Mouse (Mus musculus) myocyte (in vitro differentiated cells): ENCODE measurements around the gene Bfsp2. TPM values are rescaled to one million over a fixed set of nuclear protein-coding genes. Genes with fewer than 3 reads are reported as not detected.

Experiments
- H3K27me3 ChIP-seq: one replicate; pipeline ENCODE4 v1.6.1; 2011; ENCODE audit not compliant: control insufficient read depth, insufficient read depth, insufficient read length
- H3K36me3 ChIP-seq: one replicate; pipeline ENCODE4 v1.6.1; 2011; ENCODE audit not compliant: control insufficient read depth, insufficient read depth
- H3K4me2 ChIP-seq: one replicate; pipeline ENCODE4 v1.6.1; 2011; ENCODE audit warnings: low read depth, control low read depth
- H3K4me3 ChIP-seq: one replicate; pipeline ENCODE4 v1.5.1; 2011; ENCODE audit warnings: mild to moderate bottlenecking, control low read depth, moderate library complexity
- H3K79me2 ChIP-seq: one replicate; pipeline ENCODE4 v1.6.1; 2011; ENCODE audit not compliant: control insufficient read depth, insufficient read depth
- H3ac ChIP-seq: one replicate; pipeline ENCODE4 v1.6.1; 2011; ENCODE audit not compliant: control insufficient read depth, insufficient read length
- CEBPB ChIP-seq: IDR thresholded peaks from 2 replicates; pipeline ENCODE4 v1.6.1; 2011; ENCODE audit warnings: mild to moderate bottlenecking, moderate library complexity; ENCODE audit not compliant: poor library complexity, insufficient read depth, severe bottlenecking
- E2F4 ChIP-seq: IDR thresholded peaks from one replicate; pipeline ENCODE4 v1.6.1; 2011; ENCODE audit warnings: mild to moderate bottlenecking, control low read depth, moderate library complexity; ENCODE audit not compliant: insufficient read depth
- MAX ChIP-seq: IDR thresholded peaks from one replicate; pipeline ENCODE4 v1.6.1; 2011; ENCODE audit warnings: low read depth, mild to moderate bottlenecking, control low read depth
- MYOD1 ChIP-seq, 3 experiments: IDR thresholded peaks; one replicate each; pipeline ENCODE4 v1.6.1; 2011; ENCODE audit warnings: control low read depth in 2 of 3, low read depth in 2 of 3, mild to moderate bottlenecking in 2 of 3, moderate library complexity in 1 of 3; ENCODE audit not compliant: insufficient read length in 2 of 3, control insufficient read depth in 1 of 3
- MYOG ChIP-seq, 3 experiments: IDR thresholded peaks; one replicate each; pipeline ENCODE4 v1.6.1; 2011; ENCODE audit warnings: control low read depth in 2 of 3, low read depth in 2 of 3, mild to moderate bottlenecking in 2 of 3; ENCODE audit not compliant: insufficient read length in 2 of 3, control insufficient read depth in 1 of 3, insufficient read depth in 1 of 3
- POLR2A ChIP-seq: IDR thresholded peaks from one replicate; pipeline ENCODE4 v1.6.1; 2011; ENCODE audit warnings: low read depth, mild to moderate bottlenecking, control low read depth, moderate library complexity; ENCODE audit not compliant: insufficient read length
- POLR2AphosphoS2 ChIP-seq: IDR thresholded peaks from one replicate; pipeline ENCODE4 v1.6.1; 2011; ENCODE audit warnings: low read depth, control low read depth; ENCODE audit not compliant: insufficient read length
- REST ChIP-seq: IDR thresholded peaks from one replicate; pipeline ENCODE4 v1.6.1; 2011; ENCODE audit warnings: mild to moderate bottlenecking, control low read depth, moderate library complexity; ENCODE audit not compliant: insufficient read depth, insufficient read length
- SRF ChIP-seq: IDR thresholded peaks from one replicate; pipeline ENCODE4 v1.6.1; 2011; ENCODE audit warnings: low read depth; ENCODE audit not compliant: control insufficient read depth, insufficient read length
- TCF12 ChIP-seq: IDR thresholded peaks from one replicate; pipeline ENCODE4 v1.6.1; 2011; ENCODE audit warnings: mild to moderate bottlenecking, control low read depth; ENCODE audit not compliant: poor library complexity, insufficient read depth, severe bottlenecking
- TCF3 ChIP-seq: IDR thresholded peaks from one replicate; pipeline ENCODE4 v1.6.1; 2011; ENCODE audit warnings: low read depth, control low read depth; ENCODE audit not compliant: insufficient read length
- USF1 ChIP-seq: IDR thresholded peaks from one replicate; pipeline ENCODE4 v1.6.1; 2011; ENCODE audit warnings: low read depth, mild to moderate bottlenecking, control low read depth, moderate library complexity
- polyA plus RNA-seq: library from polyadenylated mRNA; unstranded; fragments of >200 nt; fragmentation: generic; extraction: Trizol; gene quantifications from one replicate; pipeline ENCODE4 v1.2.1, GENCODE M21; 2012; ENCODE audit warnings: missing spikeins

Gene Bfsp2
- polyA plus RNA-seq, 1 experiment, result 0.25 TPM

- Histone ChIP-seq H3K36me3 (no peaks in the 10 kb centered on the region), H3K4me3 (no peak overlapping the region), H3K27me3 (no peaks in the 10 kb centered on the region), H3K4me2 (no peak overlapping the region), H3ac (no peak overlapping the region), H3K79me2 (no peaks in the 10 kb centered on the region)
- no peak for TF ChIP-seq POLR2AphosphoS2
- TF ChIP-seq MYOD1 (IDR thresholded peaks at IDR 0.05; ENCODE audit: control insufficient read depth in 1 of 3, insufficient read length in 2 of 3, low read depth in 2 of 3), result no peak
These were observed 55.4 kb downstream of the Bfsp2 start for GRCm38 (mm10) chr9:103424869-103425268.

GRCm38 (mm10) chr9:103423951-103424350 is 56.3 kb downstream of the Bfsp2 start:
- no peak for TF ChIP-seq USF1
- TF ChIP-seq E2F4, result no peak
- no peak for TF ChIP-seq TCF12
- TF ChIP-seq POLR2AphosphoS2, result no peak
- no peak for TF ChIP-seq MYOD1 (IDR thresholded peaks at IDR 0.05; ENCODE audit: control insufficient read depth in 1 of 3, insufficient read length in 2 of 3, low read depth in 2 of 3)
- no peak for TF ChIP-seq TCF3
- TF ChIP-seq SRF, result no peak
- no peak for TF ChIP-seq MAX
- TF ChIP-seq CEBPB, result no peak
- TF ChIP-seq POLR2A, result no peak
- TF ChIP-seq REST, result no peak
- TF ChIP-seq MYOG (IDR thresholded peaks at IDR 0.05; ENCODE audit: control insufficient read depth in 1 of 3, insufficient read depth in 1 of 3, insufficient read length in 2 of 3, low read depth in 2 of 3), result no peak

GRCm38 (mm10) chr9:103423384-103423783 is 56.8 kb downstream of the Bfsp2 start:
- no peaks in the 10 kb centered on the region for H3K36me3 ChIP-seq
- no peak overlapping the region for H3ac ChIP-seq
- no peaks in the 10 kb centered on the region for H3K27me3 ChIP-seq
- no peak overlapping the region for H3K4me3 ChIP-seq
- no peaks in the 10 kb centered on the region for H3K79me2 ChIP-seq
- no peak overlapping the region for H3K4me2 ChIP-seq
- TF ChIP-seq MAX, result no peak
- TF ChIP-seq MYOD1 (IDR thresholded peaks at IDR 0.05; ENCODE audit: control insufficient read depth in 1 of 3, insufficient read length in 2 of 3, low read depth in 2 of 3), result no peak
- no peak for TF ChIP-seq USF1
- TF ChIP-seq POLR2A, result no peak
- TF ChIP-seq MYOG (IDR thresholded peaks at IDR 0.05; ENCODE audit: control insufficient read depth in 1 of 3, insufficient read depth in 1 of 3, insufficient read length in 2 of 3, low read depth in 2 of 3), result no peak
- TF ChIP-seq SRF, result no peak
- TF ChIP-seq POLR2AphosphoS2, result no peak
- TF ChIP-seq E2F4, result no peak
- no peak for TF ChIP-seq TCF3

More at GRCm38 (mm10) chr9:103423951-103424350, 56.3 kb downstream of the Bfsp2 start:
- no peaks in the 10 kb centered on the region for H3K27me3 ChIP-seq
- H3K4me2 ChIP-seq, result no peak overlapping the region
- no peak overlapping the region for H3K4me3 ChIP-seq
- H3K36me3 ChIP-seq, result no peaks in the 10 kb centered on the region
- H3ac ChIP-seq, result no peak overlapping the region
- H3K79me2 ChIP-seq, result no peaks in the 10 kb centered on the region

- Histone ChIP-seq H3K27me3 (no peaks in the 10 kb centered on the region), H3K4me3 (no peak overlapping the region), H3K79me2 (no peaks in the 10 kb centered on the region), H3K4me2 (no peak overlapping the region), H3K36me3 (no peaks in the 10 kb centered on the region), H3ac (no peak overlapping the region)
- peak in 1 of 3 experiments; percentile 21 for TF ChIP-seq MYOG (IDR thresholded peaks at IDR 0.05; ENCODE audit: control insufficient read depth in 1 of 3, insufficient read depth in 1 of 3, insufficient read length in 2 of 3, low read depth in 2 of 3)
- TF ChIP-seq REST, result no peak
- no peak for TF ChIP-seq POLR2AphosphoS2
- no peak for TF ChIP-seq POLR2A
- no peak for TF ChIP-seq E2F4
- TF ChIP-seq MAX, result no peak
- TF ChIP-seq CEBPB, result no peak
- TF ChIP-seq SRF, result no peak
- no peak for TF ChIP-seq USF1
- TF ChIP-seq MYOD1 (IDR thresholded peaks at IDR 0.05; ENCODE audit: control insufficient read depth in 1 of 3, insufficient read length in 2 of 3, low read depth in 2 of 3), result peak in 2 of 3 experiments; percentile 34 to 46
- no peak for TF ChIP-seq TCF12
- TF ChIP-seq TCF3, result no peak
These were observed 57.4 kb downstream of the Bfsp2 start for GRCm38 (mm10) chr9:103422847-103423246.

GRCm38 (mm10) chr9:103420844-103421243 is 59.4 kb downstream of the Bfsp2 start:
- H3K4me3 ChIP-seq, result no peak overlapping the region
- no peak overlapping the region for H3ac ChIP-seq
- TF ChIP-seq CEBPB (no peak), MAX (no peak), MYOD1 (IDR thresholded peaks at IDR 0.05; ENCODE audit: control insufficient read depth in 1 of 3, insufficient read length in 2 of 3, low read depth in 2 of 3) (no peak), MYOG (IDR thresholded peaks at IDR 0.05; ENCODE audit: control insufficient read depth in 1 of 3, insufficient read depth in 1 of 3, insufficient read length in 2 of 3, low read depth in 2 of 3) (no peak), E2F4 (no peak), SRF (no peak), POLR2AphosphoS2 (no peak), REST (no peak), TCF3 (no peak), TCF12 (no peak), USF1 (no peak), POLR2A (no peak)
- no peaks in the 10 kb centered on the region for H3K36me3 ChIP-seq
- H3K4me2 ChIP-seq, result no peak overlapping the region
- H3K27me3 ChIP-seq, result no peaks in the 10 kb centered on the region
- no peaks in the 10 kb centered on the region for H3K79me2 ChIP-seq
